Mouse (Mus musculus) R1 (cell line): Measurements from ENCODE around the gene Tmem150a.
A peak's percentile ranks its signal among the peaks of the same experiment; 100 is the strongest.

Source experiments
- DNase-seq: peaks from one replicate; pipeline ENCODE4 v3.0.0-alpha.2; 2018; ENCODE audit warnings: low read depth, low spot score

Tmem150a gene

DNA sequence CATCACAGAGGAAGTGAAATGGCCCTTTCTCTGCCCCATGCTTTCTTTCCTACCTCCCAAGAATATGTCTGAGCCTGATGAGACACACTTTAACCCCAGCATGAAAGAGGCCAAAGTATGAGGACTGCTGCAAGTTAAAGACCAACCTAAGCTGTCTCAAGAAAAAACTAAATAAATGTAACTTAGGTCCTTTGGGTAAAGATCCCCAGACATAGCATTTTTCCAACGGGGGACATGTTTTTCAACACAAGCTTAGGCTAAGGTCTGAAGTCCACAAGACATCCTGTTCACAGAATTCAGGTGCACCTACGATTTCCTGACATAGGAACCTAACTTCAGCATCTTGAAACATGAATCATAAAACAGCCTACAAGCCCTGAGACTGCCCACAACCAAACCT, 5.0 kb upstream of the Tmem150a start:
- no peak for DNase-seq

DNA sequence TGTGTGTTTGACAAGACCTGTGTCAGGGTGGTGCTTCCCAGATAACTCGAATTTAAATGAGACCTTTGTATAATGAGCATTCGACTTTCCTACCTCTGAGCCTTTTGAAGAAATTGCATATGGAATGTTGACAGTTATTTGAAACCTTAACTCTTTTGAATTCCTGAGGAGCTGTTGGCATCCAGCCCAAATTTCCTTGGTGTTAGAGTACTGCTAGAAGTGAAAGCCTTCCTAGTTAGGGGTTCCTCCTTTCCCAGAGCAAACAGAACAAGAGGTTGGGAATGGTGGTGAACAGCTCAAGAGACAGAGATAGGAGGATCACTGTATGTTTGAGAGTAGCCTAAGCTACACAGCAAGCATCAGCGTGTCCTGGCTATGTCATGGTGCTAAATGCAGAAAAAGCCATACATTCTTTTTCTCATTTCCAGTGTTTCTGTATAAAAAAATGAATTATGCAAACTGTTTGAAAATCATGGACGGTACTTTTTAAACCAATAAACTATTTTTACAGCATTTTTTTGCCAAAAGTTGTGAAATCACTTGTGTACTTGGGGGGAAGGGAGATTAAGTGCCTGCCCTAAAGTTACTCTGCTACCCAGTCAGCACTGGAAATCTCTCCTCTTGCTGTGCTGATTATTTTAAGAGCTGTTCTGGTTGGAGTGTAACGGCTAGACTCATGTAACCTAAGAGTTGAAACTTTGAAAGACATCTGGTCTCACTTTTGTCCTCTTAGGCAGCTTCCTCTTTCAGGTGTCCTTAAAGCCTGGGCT, 2.4 kb upstream of the Tmem150a start:
- no peak for DNase-seq

DNA sequence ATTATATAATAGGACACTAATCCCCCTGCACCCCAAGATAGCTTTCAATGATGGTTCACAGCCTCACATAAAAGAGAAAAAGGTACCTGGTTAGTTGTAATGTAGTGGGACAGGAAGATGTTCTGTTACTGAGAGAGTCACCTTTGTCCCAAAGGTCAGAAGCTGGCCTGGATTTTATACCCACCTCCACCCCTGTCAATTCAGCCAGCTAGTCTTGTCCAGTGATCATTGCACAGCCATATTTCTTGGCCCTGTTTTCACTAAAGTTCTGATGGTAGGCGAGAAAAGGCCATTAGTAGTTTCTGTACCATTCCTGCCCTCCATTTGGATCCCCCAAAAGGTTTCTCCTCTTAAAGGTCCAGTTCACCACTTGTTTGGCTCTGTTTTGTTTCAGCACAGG, 1.2 kb upstream of the Tmem150a start:
- no peak for DNase-seq

DNA sequence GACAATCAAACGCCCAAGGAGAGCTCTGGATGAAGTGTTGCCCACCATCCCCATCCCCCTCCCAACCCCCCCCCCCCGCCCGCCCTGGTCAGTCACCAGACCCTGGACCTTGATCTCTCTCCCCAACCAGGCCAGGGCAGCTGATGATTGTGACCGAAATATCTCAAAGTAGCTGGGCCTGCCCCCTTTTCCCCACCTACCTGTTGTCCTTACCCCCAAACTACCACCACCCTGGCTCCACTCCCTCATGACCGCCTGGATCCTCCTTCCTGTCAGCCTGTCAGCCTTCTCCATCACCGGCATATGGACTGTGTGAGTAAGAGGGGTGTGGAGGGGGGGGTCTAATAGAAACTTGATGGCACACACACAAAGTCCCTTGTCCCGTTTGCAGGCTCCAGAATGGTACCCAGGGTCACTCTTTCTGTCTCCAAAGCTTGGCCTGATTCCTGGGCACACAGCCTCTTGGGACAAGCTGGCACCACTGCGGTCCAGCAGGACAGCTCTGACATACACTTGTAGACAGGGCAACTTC, 820 bp downstream of the Tmem150a start:
- DNase-seq = no peak

DNA sequence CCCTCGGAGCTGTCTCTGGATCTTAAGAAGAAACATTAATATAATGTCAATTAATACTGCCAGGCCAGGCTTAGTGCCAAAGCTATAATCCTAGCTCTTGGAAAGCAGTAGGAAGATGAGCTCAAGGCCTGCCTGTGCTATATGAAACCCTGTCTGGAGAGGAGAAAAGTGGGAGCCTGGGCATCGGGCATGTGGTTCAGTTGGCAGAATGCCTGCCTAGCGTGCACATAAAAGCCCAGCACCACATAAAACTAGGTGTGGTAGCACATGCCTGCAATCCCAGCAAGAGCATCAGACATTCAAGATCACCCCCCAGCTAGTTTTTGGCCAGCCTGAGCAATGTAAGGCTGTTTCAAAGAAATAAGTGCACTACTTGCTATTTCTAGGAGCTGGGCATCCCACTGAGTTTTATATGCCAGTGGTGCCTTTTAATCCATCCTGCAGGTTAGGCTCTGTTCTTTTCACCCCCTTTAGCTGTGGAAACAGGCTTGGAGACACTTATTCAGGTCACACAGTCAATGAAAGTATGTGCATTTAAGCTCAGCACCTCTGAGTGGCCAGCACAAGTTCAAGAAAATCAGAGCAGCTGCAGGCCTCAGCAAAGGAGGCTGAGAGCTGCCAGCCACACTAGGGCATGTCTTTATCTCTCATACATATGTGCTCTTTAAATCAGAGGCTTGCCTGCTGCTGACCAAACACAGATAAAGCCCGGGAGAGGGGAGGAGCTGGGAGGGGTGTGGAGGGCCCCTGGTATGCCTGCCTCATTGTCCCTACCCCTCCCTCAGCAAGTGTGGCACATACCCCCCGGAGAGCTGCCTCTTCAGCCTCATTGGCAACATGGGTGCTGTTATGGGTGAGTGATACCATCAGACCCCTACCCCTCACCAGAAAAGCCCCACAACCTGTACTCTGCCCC, 2.2 kb downstream of the Tmem150a start:
- no peak for DNase-seq

DNA sequence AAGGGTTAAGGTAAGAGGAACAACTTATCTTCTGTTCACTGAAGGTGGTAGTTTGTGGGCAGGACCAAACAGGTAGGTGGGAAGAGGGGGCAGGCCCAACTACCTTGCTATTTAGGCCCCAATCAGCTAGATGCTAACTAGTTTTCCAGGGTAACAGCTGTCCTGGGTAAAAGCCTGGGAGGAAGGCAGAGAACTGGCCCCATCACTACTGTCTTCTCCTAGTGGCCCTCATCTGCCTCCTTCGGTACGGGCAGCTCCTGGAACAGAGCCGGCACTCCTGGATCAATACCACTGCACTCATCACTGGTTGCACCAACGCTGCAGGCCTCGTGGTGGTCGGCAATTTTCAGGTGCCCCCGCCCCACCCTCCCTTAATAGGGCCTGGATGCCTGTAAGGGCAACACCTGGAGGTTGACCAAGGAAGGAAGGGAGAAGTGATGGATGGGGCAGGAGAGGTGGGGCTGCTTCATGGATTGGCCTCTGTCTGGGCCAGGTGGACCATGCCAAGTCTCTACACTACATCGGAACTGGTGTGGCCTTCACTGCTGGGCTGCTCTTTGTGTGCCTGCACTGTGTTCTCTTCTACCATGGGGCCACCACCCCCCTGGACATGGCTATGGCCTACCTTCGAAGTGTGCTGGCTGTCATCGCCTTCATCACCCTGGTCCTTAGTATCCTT, 3.0 kb downstream of the Tmem150a start:
- DNase-seq = no peak

DNA sequence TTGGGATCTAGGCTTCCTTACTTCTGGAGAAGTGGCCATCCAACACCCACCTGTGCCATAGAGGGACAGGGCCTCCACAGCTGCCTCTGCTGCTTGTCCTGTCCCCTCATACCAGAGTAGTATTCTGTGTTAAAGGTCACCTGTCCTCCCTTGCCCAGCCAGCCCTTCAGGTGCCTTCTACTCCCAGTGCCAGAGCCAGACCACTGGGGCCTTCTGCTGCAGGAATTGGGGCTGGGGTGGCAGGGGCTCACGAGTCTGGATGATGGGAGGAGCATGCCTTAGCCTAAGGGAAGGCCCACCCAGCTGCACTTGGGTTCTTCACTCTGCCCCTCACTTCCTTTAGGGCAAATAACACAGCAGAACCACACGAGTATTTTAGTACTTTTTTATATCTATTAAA, 4.1 kb downstream of the Tmem150a start:
- DNase-seq = no peak

DNA sequence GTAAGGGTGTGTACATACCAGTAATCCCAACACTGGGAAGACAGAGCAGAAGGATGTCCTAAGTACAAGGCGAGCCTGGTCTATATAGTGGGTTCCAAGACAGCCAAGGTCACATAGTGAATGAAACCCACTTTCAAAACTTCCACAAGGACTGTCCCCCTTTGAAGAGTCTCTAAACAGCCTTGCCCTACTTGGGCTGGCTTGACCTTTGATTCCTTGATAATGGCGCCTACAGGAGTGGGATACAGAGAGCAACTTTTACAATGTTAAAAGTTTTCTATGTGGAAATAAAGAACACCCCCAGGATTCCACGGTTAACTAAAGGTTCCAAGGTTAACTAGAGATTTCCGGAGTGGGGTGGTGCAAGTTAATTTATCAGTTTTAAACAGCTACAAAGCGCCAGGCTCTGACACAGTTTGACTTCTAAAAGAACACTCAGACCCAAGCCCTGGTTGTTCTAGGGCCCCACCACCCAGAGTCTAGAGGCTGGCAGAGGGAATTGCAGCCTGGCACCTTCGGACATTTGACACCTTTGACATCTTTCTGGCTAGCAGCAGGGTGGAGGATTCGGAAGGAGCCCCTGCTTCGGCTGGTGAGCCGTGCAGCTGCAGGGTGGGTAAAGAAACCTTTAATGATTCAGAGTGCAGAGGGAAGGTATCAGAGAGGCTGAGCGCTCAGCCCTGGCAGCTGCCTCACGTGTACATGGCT, 4.8 kb downstream of the Tmem150a start:
- DNase-seq = peak; percentile 58

DNA sequence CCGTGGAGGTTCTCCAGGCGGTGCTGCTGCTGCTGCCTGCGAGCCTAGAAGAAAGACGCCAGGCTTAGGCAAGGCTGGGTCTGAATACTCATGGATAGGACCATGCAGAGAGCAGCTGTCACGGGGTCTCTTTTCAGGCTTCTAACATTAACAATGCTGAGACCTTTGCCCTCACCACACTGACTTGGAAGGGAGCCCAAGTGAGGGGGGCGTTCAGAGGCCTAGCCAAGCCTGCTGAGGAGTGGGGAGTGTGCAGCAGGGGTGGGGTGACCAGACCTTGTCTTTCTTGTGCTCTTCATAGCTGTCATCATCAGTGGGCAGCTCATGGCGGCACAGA, 5.3 kb downstream of the Tmem150a start:
- DNase-seq = peak; percentile 21

DNA sequence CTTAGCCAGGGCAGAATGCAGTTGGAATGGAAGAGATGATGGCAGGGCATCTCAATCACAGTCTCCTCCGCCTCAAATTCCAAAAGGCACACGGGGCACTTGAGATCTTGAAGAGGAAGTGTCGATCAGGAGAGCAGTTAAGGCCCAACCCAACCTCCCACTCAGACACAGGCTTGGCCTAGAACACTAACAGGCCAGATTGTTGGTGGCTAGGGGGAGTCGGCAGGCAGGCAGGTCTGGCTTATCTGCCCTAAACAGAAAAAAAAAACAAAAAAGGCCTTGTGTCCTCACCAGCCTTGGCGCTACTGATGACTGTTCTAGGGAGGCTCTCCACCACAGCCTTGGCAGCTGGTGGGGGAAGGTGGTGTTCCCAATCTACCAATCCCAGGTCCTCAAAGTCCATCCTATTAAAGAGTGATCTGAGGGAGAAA, 5.9 kb downstream of the Tmem150a start:
- peak; percentile 41 for DNase-seq

DNA sequence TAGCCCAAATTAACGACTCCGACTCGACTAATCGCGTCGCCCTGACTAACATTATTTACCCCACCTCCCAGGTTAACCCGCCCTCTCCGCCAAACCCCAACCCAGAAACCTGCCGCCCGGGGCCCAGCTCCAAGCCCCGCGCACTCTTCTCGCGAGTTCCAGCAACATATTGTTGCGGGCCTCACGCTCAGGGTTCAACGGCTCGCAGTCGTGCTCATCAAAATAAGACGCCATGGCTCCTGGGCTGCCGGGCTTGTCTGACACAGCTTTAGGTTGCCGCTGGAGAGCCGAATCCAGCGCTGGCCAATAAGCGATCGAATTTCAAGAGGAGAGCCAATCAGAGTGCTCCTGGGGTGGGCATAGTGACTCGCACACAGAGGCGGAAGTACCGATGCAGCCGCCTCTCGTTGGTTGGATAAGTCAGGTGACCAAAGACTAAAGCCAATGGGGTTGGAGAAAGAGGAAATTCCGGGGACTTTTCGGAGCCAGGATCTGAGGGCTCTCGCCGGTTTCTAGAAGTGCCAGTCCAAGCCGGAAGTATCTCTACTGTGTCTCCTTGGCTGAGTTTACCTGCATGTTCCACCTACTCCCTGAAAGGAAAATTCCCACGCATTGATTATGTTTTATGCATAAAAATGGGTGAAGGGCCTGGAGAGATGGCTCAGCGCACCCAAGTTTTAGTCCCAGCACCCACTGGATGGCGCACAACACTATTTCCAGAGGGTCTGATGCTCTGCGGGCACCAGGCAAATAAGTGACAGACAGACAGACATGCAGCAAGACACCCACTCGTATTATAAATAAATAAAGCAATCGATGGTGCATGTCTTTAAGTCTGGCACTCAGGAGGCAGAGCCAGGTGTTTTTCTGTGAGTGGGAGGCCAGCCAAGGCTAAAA, 7.1 kb downstream of the Tmem150a start:
- peak; percentile 99 for DNase-seq

DNA sequence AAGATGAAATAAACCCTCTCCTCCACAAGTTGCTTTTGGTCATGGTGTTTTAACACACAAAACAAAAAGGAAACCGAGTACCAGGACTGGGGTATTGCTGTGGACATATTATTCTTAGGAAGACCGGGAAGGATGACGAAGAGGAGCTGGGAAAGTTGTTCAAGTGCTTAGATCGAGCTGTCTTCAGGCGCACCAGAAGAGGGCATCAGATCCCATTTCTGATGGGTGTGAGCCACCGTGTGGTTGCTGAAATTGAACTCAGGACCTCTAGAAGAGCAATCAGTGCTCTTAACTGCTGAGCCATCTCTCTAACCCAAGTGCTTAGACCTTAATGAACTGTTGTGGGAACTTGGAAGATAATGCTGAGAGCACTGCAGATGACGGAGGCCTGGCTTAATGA, 8.8 kb downstream of the Tmem150a start:
- peak; percentile 22 for DNase-seq

DNA sequence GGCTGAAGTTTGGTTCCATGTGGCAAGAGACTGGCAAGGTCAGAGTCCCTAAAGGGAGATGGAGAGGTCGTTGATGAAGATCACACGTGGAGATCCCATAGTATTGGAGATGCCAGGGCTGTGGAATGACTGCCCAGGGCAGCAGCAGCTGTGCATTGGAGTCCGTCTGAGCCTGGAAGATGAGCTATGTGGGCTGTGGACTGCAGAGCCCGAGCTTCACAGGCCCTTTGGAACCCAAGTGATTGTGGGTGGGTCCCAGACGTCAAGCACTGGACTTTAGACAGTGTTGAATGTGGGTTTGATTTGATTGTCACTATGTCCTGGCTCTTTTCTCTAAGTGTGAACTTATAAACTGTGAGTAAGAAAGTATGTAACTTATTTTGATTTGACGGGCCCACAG, 9.7 kb downstream of the Tmem150a start:
- DNase-seq = no peak

DNA sequence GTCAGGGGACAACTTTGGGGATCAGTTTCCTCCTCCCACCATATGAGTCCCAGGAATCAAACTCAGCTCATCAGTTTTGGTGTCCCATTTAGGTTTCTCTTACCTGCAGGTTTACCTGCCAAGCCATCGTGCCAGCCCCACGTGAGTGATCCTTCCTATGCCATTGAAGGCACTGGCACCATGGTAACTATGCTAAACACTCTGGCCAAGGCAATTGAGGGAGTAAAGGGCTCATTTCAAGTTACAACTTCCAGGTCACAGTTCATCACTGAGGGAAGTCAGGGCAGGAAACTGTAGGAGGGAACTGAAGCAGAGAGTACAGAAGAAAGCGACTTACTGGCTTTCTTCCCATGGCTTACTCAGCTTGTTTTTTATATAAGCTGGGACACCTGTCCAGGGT, 11.1 kb downstream of the Tmem150a start:
- DNase-seq = no peak

DNA sequence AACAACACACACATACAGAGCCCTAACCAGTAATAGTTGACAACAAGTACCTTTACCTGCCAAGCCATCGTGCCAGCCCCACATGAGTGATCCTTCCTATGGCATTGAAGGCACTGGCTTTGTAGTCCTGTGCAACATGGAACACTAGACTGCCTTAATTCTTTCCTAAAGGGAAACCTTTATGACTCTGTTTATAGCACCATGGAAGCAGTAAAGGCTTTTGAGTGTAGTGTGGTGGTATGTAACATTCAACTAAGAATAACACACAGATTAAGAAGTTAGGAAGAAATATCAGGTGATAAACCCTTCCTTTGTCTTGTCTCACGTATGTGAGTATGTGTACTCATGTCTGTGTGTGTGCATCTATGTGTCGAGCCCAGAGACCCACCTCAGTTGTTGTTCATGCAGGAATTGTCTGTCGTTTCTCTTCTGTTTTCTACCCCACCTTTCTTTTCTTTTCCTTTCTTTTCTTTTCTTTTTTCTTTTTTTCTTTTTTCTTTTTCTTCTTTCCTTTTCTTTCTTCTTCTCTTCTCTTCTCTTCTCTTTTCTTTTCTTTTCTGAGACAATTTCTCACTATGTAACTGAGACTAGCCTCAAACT, 11.7 kb downstream of the Tmem150a start, which contains the start of gene Rnf181:
TSS of gene Rnf181 (minus strand) at position 113 of the 600 bp plus-strand sequence.
- DNase-seq = no peak

DNA sequence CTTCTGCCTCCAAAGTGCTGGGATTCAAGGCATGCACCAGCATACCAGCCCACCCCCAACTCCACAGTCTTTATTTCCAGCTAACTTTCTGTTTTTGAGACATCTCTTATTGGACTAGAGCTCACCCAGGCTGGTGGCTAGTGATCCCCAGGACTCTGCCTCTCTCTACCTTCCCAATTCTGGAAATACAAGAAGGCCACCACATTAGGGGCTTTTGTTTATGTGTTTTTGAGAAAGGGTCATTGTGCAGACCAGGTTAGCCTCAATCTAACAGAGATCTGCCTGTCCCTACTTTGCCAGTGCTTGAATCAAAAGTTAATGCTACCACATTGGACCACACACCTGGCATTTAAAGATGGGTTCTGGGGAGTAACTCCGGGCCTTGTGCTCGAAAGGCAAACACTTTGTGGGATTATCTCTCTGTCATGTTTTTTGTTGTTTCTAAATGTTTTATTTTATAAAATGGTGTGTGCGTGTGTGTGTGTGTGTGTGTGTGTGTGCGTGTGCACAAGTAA, 12.3 kb downstream of the Tmem150a start:
- DNase-seq = no peak

DNA sequence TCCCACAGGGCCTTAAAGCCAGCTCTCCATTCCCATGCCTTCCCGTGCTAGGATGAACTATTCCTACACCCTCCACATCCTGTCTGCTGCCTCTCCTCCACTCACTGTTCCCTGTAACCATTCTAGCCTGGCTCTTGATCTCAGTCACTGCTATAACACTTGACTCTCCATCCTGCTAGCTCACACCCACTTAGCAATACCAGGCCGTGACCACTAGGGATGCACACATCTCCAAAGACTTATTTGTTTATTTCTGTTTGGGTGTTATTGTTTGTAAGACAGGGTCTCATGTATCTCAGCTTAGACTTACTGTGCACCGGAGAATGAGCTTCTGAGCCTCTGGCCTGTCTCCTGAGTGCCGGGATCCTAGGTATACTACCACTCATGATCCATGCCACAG, 14.3 kb downstream of the Tmem150a start:
- peak; percentile 52 for DNase-seq

DNA sequence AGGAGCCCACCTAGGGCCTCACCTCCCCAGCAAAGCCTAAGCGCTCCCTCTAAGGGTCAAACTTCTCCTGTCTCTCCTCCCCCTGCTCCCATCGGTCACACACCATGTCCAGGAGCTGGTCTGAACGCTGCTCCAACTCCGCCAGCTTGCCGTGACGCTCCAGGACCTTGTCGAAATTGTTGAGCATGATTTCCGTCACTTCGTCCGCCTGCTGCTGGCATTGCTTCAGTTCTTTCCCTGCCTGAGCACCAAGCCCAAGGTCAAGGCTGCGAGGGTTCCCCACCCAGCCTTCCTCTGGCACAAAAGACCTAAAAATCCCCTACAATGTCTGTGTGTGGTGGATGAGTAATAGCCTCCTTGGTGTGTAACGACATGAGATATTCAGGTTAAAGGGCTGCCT, 14.8 kb downstream of the Tmem150a start:
- DNase-seq = no peak

DNA sequence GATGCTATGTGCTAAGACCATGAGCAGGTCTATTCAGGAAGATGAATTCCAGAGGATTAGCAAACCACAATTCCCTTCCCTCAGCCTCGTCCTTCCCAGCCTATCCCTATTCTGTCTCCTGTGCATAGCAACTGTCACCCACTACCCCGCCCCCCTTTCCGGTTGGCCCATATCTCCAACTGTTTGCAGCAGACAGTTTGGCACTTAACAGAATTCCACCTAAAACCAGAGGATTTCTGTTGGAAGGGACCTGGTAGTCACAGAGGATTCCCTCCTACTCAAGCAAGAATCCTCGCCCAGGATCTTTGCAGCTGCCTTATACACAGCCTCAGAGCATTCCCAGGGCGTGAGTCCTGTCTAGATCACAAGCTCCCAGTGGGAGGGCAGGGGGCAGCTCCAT, 15.9 kb downstream of the Tmem150a start:
- peak; percentile 65 for DNase-seq

DNA sequence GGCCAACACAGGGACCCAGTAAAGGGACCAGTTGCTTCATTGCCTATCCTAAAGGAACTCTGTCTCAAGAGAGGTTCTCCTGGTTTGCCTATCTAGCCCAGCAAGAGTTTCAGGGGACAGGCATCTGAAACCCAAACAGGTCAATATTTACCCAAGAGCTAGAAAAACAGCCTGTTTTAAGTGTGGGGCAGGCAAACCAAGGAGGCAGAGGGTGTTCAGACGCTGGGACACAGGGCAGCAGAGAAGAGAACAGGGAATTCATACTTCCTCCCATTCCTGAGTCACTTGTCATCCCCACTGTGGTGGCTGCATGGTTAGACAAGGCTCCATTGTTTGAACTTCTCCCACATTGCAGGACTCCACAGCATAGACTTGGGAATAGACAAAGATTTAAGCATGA, 16.3 kb downstream of the Tmem150a start:
- no peak for DNase-seq
